Mouse (Mus musculus) lung, adult 18-20 months (tissue): ENCODE measurements at regions not wholly inside any gene's neighbourhood (a gene's known extent, or its start where the extent isn't known, plus 50 kb on each side); places are given as distances from the start of the nearest gene placed in this dataset.

Source experiments
- DNase-seq, 2 experiments: peaks; one replicate each; pipeline ENCODE4 v3.0.0; 2022; ENCODE audit warnings: mixed read lengths in 2 of 2

GRCm38 (mm10) chr1:194161469-194161868 is 456.5 kb upstream of the Plxna2 start:
- DNase-seq, result no peak

- DNase-seq, result no peak
Observed at GRCm38 (mm10) chr1:194160761-194161461, 457.1 kb upstream of the Plxna2 start.

DNA sequence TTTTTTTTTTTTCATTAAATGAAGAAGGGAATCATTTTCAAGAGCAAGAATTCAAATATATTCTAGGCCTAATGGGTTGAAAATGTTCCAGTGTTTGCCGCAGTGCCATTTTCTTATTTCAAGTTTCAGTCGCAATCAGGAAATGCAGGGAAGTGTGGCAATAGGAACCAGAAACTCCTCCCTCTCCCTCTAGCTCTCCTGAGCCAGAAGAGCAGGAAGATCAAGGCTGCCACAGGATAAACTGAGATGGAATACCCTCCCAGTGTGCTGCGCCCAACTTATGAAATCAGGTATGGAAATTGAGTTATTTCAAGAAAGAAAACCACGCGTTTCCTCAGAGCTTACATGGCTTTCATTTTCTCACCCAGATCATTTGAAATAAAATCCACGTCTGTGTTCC is 460.8 kb upstream of the Plxna2 start:
- DNase-seq, result no peak

GRCm38 (mm10) chr1:194148416-194149364 is 469.3 kb upstream of the Plxna2 start:
- no peak for DNase-seq

DNA sequence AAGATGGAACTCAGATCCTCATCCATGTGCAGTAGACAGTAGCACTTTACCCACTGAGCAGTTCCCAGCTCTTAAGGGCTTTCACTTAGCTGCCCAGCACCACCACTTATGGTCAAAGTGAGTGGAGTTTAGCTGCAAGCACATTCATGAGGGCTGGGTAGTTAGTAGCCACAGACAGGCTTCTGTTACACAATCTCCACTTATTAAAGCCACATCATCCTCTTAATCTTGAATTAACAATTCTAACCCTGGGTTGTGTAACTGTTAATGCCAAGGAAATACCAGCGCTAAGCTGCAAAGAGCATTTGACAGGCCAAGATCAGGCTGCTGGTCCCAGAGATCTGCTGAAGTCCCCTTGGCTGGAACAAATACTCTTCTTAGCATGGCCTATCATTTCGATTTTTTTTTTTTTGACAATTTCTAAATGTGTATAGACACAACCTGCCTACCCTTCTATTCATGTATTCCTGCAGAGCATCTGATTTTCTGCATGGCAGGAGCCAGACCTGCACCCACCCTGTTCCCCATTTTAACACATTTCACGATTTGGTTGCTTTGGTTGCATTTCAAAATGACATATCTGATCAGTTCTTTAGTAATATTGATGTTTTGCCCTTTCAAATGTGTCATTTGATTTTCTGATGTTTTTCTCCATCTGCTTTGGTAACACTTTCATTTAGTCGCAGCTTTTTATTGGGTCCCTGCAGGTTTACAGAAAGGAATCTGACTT is 500.2 kb upstream of the Plxna2 start:
- DNase-seq, result peak; percentile 9 to 15

DNA sequence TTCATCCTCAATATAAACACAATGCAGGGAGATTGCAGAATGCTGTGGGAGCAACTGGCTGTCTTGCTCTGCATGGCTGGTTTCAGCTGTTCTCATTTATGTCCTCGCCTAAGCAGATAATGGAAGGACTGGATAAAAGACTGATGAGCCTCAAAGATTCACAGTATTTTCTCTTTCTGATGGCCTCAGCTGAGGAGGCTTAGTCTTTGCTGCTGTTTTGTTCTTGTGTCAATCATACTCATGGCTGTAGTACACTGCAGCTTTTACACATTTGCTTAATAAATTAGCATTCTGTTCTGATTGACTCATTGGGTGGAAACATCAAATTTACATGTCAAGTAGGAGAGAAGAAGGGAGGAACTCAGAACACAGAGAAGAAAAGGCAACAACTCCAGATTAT is 503.6 kb upstream of the Plxna2 start:
- no peak for DNase-seq

GRCm38 (mm10) chr1:194111931-194112330 is 506.1 kb upstream of the Plxna2 start:
- DNase-seq, result no peak

DNA sequence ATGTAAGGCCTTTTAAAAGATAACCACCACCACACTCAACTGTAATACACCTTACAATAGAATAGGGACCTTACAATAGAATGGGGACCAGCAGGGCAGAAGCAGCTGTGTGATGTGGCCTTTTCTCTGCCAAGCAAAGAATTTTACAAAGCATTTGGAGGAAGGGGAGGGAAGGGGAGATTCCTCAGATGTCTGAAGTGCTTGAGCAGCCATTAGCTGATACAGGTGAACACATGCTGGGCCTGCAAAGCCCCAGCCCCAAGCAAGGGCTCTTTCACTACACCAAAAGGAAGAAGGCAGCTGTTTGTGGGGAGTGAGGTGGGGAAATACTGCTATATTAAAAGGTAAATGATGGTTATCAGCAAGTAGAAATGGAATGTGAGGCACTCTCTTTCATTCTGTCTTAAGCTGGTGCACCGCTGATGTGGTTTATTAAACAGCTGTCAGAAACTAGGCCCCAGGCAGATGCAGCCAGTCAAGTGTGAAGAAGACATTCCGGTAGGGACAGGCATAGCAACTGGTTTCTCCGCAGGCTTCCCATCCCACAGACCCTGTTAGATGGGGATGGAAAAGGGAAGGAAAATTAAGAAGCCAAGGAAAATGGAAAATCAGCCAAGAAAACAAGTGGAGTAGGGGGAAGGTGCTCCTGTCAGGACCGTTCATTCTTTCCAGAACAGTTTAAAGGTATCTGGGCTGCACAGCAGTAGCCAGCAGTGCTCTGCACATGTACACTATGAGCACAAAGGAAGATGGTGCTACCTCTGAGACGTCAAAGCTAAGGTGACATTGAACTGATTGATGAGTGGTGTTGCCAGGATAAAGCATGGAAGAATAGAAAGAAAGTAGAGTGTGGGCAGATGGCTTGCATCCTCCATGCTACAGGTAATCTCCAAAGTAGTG is 508.6 kb upstream of the Plxna2 start:
- no peak for DNase-seq

DNA sequence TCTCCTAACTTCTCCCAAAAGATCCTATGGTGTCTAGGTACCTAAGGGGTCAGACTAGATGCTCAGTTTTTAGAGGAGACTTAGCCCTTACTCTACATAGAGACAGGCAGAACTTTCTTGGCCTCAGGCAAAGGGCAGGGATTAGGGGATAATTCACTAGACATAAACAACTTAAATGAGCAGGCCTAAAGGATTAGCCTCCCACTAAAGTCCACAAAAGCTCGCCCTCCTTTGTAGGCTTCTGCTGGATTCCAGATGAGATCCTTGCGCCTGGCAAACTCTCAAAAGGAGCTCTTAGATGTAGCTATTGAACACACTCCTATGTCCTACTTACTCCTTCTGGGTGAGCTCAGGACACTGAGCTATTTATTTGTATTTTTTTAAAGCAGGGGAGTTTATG is 509.9 kb upstream of the Plxna2 start:
- DNase-seq, result no peak

DNA sequence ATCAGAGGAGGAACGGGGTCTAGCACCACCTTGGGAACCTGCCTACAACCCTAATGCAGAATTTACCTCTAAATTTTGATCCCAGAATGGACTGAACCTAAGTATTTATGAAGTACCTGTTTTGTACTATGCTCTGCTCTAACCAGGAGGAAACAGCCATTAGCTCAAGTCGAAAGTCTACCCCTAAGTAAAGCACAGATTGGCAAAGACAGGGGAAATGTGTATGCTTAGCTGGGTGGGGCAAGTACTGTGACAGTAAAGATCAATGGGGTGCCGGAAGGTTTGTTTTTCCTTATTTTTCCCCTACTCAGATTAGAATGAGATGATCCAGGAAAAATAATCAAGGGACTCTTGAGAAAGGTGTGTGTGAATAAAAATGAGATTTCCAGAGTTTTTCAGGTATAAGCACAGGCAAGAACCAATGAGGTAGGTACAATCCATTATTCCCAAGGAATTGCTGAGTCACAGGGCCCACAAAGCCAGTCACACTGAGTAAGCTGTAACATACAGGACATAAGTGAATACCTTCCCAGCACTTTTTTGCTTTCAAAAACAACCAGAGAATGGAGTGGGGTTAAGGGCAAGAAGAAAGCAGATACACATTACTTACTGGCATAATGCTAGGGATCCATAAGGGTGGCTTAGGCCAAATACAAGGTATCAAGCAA is 510.6 kb upstream of the Plxna2 start:
- no peak for DNase-seq

GRCm38 (mm10) chr1:194089918-194090548 is 528.0 kb upstream of the Plxna2 start:
- peak; percentile 4 to 37 for DNase-seq

DNA sequence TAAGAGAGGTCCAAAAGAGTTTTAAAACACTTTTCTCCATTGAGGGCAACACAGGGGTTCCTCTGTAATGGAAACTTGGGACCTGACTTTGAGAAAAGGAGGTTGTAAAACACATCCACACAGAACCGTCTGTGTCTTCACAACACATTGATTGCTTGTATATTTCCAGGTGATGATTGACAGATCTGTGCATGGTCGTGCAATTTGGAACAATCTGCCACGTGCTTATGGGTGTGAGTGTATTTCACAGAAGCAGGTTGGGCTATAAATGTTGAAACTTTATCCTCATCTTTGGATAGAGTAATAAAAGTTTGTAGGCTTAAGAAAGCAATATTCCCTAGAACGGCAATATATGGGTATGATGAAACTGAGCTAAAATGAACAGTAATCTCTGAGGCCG is 559.5 kb upstream of the Plxna2 start:
- DNase-seq, result no peak

GRCm38 (mm10) chr1:194056544-194056943 is 561.5 kb upstream of the Plxna2 start:
- DNase-seq, result no peak

DNA sequence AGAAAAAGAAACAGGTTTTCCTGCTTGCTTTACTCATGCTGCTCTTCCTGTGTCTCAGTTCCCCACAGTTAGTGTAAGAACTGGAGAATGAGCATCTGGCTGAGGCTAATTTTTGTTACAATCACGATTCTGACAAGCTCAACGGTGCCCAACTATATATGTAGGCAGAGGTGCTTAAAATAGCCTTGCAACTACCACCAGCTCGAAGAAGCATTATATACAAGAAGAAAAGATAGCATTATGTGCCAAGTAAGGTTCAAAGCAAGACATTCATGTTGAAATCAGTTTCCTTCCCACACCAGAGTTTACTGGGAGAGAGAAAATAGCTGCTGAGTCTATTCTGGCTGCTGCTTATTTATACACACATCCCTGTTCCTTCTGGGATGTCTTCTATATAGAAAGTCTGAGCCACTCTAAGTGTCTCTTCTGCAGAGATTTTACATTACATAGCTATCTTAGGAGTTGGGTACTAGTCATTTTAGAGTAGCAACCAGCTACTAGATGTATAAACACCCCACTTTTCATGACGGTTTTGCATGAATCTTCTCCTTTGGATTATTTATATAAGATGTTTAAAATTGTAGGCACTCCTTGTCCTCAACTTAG is 568.2 kb upstream of the Plxna2 start:
- DNase-seq, result no peak

DNA sequence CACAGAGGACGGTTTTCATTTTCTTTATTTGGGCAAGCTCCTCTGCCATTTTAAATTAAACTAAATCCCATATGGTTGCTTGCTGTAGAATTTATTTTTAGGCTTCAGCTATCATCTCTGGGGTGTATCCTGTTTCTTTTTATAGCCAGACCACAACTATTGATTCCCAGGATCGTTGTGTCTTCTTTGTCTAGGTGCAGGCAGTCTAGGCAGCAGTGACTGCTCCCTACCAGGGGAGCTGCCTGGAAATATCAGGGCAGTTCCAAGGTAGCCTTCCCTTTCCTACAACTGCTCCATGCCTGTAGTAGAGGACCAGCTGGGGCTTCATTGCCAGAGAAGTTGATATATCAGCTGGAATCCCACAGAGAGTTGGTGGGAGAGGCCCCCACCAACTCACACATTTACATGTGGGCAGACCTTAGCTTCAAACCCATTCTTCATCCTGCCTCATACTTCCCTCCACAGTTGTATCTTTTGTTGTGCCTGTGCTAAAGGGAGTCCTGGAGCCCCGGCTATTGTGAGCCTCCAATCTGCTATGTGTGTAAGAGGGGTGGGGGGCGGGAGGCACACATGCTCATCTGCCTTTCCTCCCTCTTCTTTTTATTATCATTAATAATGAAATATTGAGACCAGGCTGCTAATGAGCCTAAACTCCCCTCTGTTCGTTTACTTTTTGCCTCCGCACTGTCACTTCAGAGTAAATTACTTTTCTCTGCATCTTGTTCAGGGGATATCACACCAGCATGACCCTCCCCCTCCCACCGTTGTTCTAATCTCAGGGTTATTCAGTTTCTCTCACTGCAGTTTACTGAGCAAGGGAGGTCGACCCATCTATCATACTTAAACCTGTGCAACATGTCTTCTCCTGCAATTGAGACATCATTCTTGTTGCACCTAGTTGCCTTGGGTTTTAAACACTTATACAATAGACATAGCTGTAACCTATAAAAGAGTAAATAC is 576.3 kb upstream of the Plxna2 start:
- DNase-seq, result no peak

DNA sequence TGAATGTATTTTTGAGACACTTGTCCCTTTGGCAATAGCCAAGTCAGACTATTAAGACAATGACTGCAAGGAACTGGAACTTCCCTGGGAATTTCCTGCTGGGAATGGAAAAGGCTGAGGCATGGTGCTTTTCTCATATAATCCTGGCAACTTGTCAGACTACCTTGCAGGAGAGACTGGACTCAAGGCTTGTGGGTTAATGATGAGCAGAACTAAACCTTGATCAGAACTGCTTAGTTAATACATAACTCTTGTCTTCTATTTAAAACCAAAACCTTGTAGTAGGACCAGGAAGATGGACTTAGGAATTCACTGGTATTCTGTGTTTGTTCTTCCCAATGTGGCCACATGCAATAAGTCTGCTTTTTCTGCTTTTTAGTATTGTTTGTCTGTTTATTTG is 579.3 kb upstream of the Plxna2 start:
- no peak for DNase-seq

DNA sequence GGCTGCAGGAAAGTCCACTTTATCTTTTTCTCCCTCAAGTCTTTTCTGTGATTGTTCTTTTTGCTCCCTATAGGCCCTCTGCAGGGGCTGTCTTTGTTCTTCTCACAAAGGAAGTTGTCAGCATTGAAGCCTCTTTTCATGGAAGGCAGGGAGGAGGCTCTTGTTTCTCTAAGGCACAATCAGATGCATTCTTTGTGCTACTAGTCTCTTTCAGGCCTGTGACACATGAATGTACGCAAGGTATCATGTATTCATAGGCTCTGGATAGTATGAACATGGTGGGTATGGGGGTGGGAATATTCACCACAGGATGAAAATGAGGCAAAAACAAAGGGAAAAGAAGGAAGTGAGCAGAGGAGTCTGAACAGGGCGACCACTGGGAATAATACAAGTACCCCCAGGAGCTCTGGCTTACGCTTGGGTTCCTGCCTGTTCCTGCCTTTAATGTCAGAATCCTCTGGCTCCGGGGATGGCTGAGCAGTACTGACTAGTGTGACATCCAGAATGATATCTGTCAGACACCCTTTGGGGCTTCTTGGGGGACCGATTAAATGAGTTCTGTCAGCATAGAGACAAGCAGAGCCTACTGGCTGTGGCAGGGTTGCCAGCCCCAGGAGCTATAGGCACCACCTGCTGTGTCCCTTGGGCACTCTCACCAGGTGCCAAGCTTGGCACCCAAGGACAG is 583.7 kb upstream of the Plxna2 start:
- DNase-seq, result no peak

GRCm38 (mm10) chr1:194032603-194033002 is 585.4 kb upstream of the Plxna2 start:
- no peak for DNase-seq

- DNase-seq, result no peak
Observed at GRCm38 (mm10) chr1:194030651-194031228, 587.3 kb upstream of the Plxna2 start.
